Mouse (Mus musculus) ES-Bruce4 (cell line): Measurements from ENCODE around the gene Cryba4. TPM values are rescaled to one million over a fixed set of nuclear protein-coding genes. Genes with fewer than 3 reads are reported as not detected.

Experiments used
- H3K27ac ChIP-seq: 2 replicates; pipeline ENCODE4 v1.5.1; 2012; ENCODE audit warnings: low read length, inconsistent platforms; ENCODE audit not compliant: insufficient read depth
- H3K27me3 ChIP-seq: 2 replicates; pipeline ENCODE4 v1.6.1; 2012; ENCODE audit warnings: mild to moderate bottlenecking, low read length, inconsistent platforms; ENCODE audit not compliant: control insufficient read depth, poor library complexity, insufficient read depth, severe bottlenecking
- H3K36me3 ChIP-seq: 2 replicates; pipeline ENCODE4 v1.6.1; 2012; ENCODE audit warnings: inconsistent platforms, mild to moderate bottlenecking, low read length, moderate library complexity; ENCODE audit not compliant: control insufficient read depth, poor library complexity, insufficient read depth, severe bottlenecking
- H3K4me1 ChIP-seq: one replicate; pipeline ENCODE4 v1.8.1; 2011; ENCODE audit warnings: low read length; ENCODE audit not compliant: control insufficient read depth, insufficient read depth
- H3K4me3 ChIP-seq: 2 replicates; pipeline ENCODE4 v1.5.1; 2011; ENCODE audit warnings: low read depth, mild to moderate bottlenecking, low read length
- H3K9ac ChIP-seq: 2 replicates; pipeline ENCODE4 v1.6.1; 2012; ENCODE audit warnings: low read depth, mild to moderate bottlenecking, inconsistent platforms; ENCODE audit not compliant: poor library complexity, severe bottlenecking
- H3K9me3 ChIP-seq: replicated peaks from 2 replicates; pipeline ENCODE4 v1.6.1; 2012; ENCODE audit warnings: mild to moderate bottlenecking, low read length, inconsistent platforms; ENCODE audit not compliant: control insufficient read depth, poor library complexity, insufficient read depth, severe bottlenecking
- CTCF ChIP-seq: IDR thresholded peaks from one replicate; pipeline ENCODE4 v1.8.1; 2011; ENCODE audit warnings: low read depth, low read length
- EP300 ChIP-seq: IDR thresholded peaks from 2 replicates; pipeline ENCODE4 v1.6.1; 2011; ENCODE audit warnings: low read depth, low read length; ENCODE audit not compliant: insufficient read depth
- POLR2A ChIP-seq: IDR thresholded peaks from one replicate; pipeline ENCODE4 v1.8.1; 2011; ENCODE audit warnings: low read length; ENCODE audit not compliant: insufficient read depth
- polyA plus RNA-seq: library from polyadenylated mRNA; stranded (reverse); fragments of >200 nt; gene quantifications from 2 replicates; pipeline ENCODE4 v1.2.4, GENCODE M21; 2011; ENCODE audit warnings: low read depth; ENCODE audit not compliant: missing spikeins, insufficient read depth, insufficient read length

Cryba4 gene
- polyA plus RNA-seq, 1 experiment = not detected

GRCm38 (mm10) chr5:112288193-112289141, 36.1 kb upstream of the Cryba4 start:
- Histone ChIP-seq H3K4me3 (no peak overlapping the region), H3K9me3 (no peaks in the 10 kb centered on the region), H3K9ac (no peak overlapping the region), H3K27me3 (no peaks in the 10 kb centered on the region), H3K4me1 (peaks cover 16% of the 10 kb centered on the region), H3K36me3 (no peaks in the 10 kb centered on the region), H3K27ac (no peak overlapping the region)
- TF ChIP-seq EP300 (no peak), CTCF (no peak), POLR2A (no peak)

- Histone ChIP-seq H3K36me3 (no peaks in the 10 kb centered on the region), H3K9me3 (no peaks in the 10 kb centered on the region), H3K27me3 (no peaks in the 10 kb centered on the region), H3K9ac (no peak overlapping the region), H3K27ac (no peak overlapping the region), H3K4me1 (peaks cover 20% of the 10 kb centered on the region), H3K4me3 (no peak overlapping the region)
- no peak for TF ChIP-seq POLR2A
- no peak for TF ChIP-seq CTCF
These were observed 35.3 kb upstream of the Cryba4 start for GRCm38 (mm10) chr5:112287652-112288051.

GRCm38 (mm10) chr5:112286984-112287641, 34.8 kb upstream of the Cryba4 start:
- Histone ChIP-seq H3K27me3 (no peaks in the 10 kb centered on the region), H3K4me1 (peaks cover 23% of the 10 kb centered on the region), H3K9me3 (no peaks in the 10 kb centered on the region), H3K36me3 (no peaks in the 10 kb centered on the region), H3K27ac (no peak overlapping the region), H3K9ac (no peak overlapping the region), H3K4me3 (no peak overlapping the region)
- TF ChIP-seq EP300 (no peak), POLR2A (no peak), CTCF (no peak)

GRCm38 (mm10) chr5:112286608-112286983, 34.3 kb upstream of the Cryba4 start:
- peaks cover 23% of the 10 kb centered on the region for H3K4me1 ChIP-seq
- no peak overlapping the region for H3K4me3 ChIP-seq
- no peak overlapping the region for H3K27ac ChIP-seq
- no peak for TF ChIP-seq POLR2A
- TF ChIP-seq EP300 = no peak
- no peak for TF ChIP-seq CTCF
- H3K9me3 ChIP-seq = no peaks in the 10 kb centered on the region
- H3K27me3 ChIP-seq = no peaks in the 10 kb centered on the region
- H3K9ac ChIP-seq = no peak overlapping the region
- H3K36me3 ChIP-seq = no peaks in the 10 kb centered on the region

- TF ChIP-seq CTCF (no peak), EP300 (no peak), POLR2A (no peak)
- Histone ChIP-seq H3K36me3 (no peaks in the 10 kb centered on the region), H3K9ac (no peak overlapping the region), H3K4me3 (no peak overlapping the region), H3K4me1 (peaks cover 23% of the 10 kb centered on the region), H3K27ac (no peak overlapping the region), H3K27me3 (no peaks in the 10 kb centered on the region), H3K9me3 (no peaks in the 10 kb centered on the region)
These were observed 33.3 kb upstream of the Cryba4 start for GRCm38 (mm10) chr5:112285548-112286085.

GRCm38 (mm10) chr5:112284203-112284582, 31.9 kb upstream of the Cryba4 start:
- peaks cover 23% of the 10 kb centered on the region for H3K4me1 ChIP-seq
- H3K9ac ChIP-seq = no peak overlapping the region
- peak overlapping the region; percentile 2; the same call in 1 of the 2 replicates for H3K27ac ChIP-seq
- no peaks in the 10 kb centered on the region for H3K9me3 ChIP-seq
- H3K36me3 ChIP-seq = no peaks in the 10 kb centered on the region
- H3K4me3 ChIP-seq = no peak overlapping the region
- TF ChIP-seq EP300 (0 out of 2 replicates have a peak, but pooled peaks have one; percentile 15), CTCF (no peak)
- H3K27me3 ChIP-seq = no peaks in the 10 kb centered on the region
